ENCODE assay signal across 16 mouse cellular contexts in genomic region chr1:185185556-185185955, GRCm38 (mm10). TPM values are rescaled to one million over a fixed set of nuclear protein-coding genes. Genes with fewer than 3 reads are reported as not detected.
DNase-seq lines count a peak whose midpoint lies in the region; ATAC-seq and TF ChIP-seq lines count a peak whose summit lies in the region.
"Had no signal": no experiment of that assay in that cellular context is flagged by ENCODE, and none has a peak within 500 bp of the region (broad histone marks: within the 10 kb centered on the region; RNA-seq: fewer than 3 reads in every experiment).

No protein-coding gene starts in this region.

- H3K4me1 ChIP-seq in hindbrain, embryonic 13.5 days (replicated peaks): peaks cover 17% of the 10 kb centered on the region
- peaks cover 9% of the 10 kb centered on the region; the same call in 1 of the 2 replicates for H3K4me1 ChIP-seq in hindbrain, embryonic 14.5 days (replicated peaks; ENCODE audit: control insufficient read depth, insufficient read depth, low read length)
- no peaks in the 10 kb centered on the region for H3K4me1 ChIP-seq in forebrain, embryonic 16.5 days (replicated peaks; ENCODE audit: control insufficient read depth, insufficient read depth, low read length)
- H3K4me1 ChIP-seq in kidney, embryonic 14.5 days (ENCODE audit: control insufficient read depth, insufficient read depth, low read length): no peaks in the 10 kb centered on the region
- H3K4me1 ChIP-seq: limb, embryonic 15.5 days had no signal

- 0 out of 2 replicates have a peak, but pooled peaks have one; percentile 53 for ATAC-seq in hindbrain, embryonic 13.5 days (ENCODE audit: low FRiP score)
- no peak for ATAC-seq in hindbrain, embryonic 14.5 days (ENCODE audit: low FRiP score)
- peak; percentile 58 for ATAC-seq in forebrain, embryonic 16.5 days
- no peak for ATAC-seq in kidney, embryonic 14.5 days (ENCODE audit: low FRiP score, low TSS enrichment)
- ATAC-seq: inflammation-experienced regulatory T-cells, adult 6 months had no signal

- intact Hi-C loops in left cerebral cortex, adult 2 months (cut with DNase I): no loop called here

- no peak for DNase-seq in hindbrain, embryonic 14.5 days (ENCODE audit: low spot score)
- peak; percentile 44 to 70 for DNase-seq in left cerebral cortex, adult 2 months (ENCODE audit: extremely low spot score in 1 of 2, low spot score in 2 of 2)
- peak; percentile 76 to 84 for DNase-seq in right cerebral cortex, postnatal 10 days (ENCODE audit: low spot score in 2 of 2)
- DNase-seq in spleen, adult 18-20 months: no peak
- DNase-seq in kidney, postnatal 10 days: no peak
- DNase-seq: cerebellum, adult 9-10 months; kidney, postnatal 25 days had no signal

- H3K4me2 ChIP-seq in hindbrain, embryonic 13.5 days: no peak overlapping the region
- H3K4me2 ChIP-seq in hindbrain, embryonic 14.5 days (replicated peaks): no peak overlapping the region
- H3K4me2 ChIP-seq in forebrain, embryonic 16.5 days (ENCODE audit: low read length): no peak overlapping the region
- H3K4me2 ChIP-seq in kidney, embryonic 14.5 days (replicated peaks; ENCODE audit: low read depth, low read length): no peak overlapping the region
- H3K4me2 ChIP-seq: embryonic facial prominence, embryonic 12.5 days; heart, embryonic 11.5 days; limb, embryonic 15.5 days; midbrain, embryonic 12.5 days; neural tube, embryonic 15.5 days had no signal

- H3K36me3 ChIP-seq in hindbrain, embryonic 13.5 days: no peaks in the 10 kb centered on the region
- no peaks in the 10 kb centered on the region for H3K36me3 ChIP-seq in hindbrain, embryonic 14.5 days (replicated peaks; ENCODE audit: control insufficient read depth, insufficient read depth)
- H3K36me3 ChIP-seq in forebrain, embryonic 16.5 days (ENCODE audit: control insufficient read depth, insufficient read depth): no peaks in the 10 kb centered on the region
- H3K36me3 ChIP-seq in kidney, embryonic 14.5 days (ENCODE audit: control insufficient read depth, insufficient read depth, low read length): no peaks in the 10 kb centered on the region
- H3K36me3 ChIP-seq: embryonic facial prominence, embryonic 12.5 days; limb, embryonic 15.5 days; midbrain, embryonic 12.5 days; neural tube, embryonic 15.5 days had no signal

- no peaks in the 10 kb centered on the region for H3K27me3 ChIP-seq in hindbrain, embryonic 13.5 days
- H3K27me3 ChIP-seq in hindbrain, embryonic 14.5 days (ENCODE audit: control insufficient read depth, insufficient read depth, low read length): no peaks in the 10 kb centered on the region
- H3K27me3 ChIP-seq in forebrain, embryonic 16.5 days (replicated peaks; ENCODE audit: control insufficient read depth, insufficient read depth, low read length): no peaks in the 10 kb centered on the region
- no peaks in the 10 kb centered on the region for H3K27me3 ChIP-seq in kidney, embryonic 14.5 days (ENCODE audit: control insufficient read depth, insufficient read depth, low read length)
- H3K27me3 ChIP-seq: embryonic facial prominence, embryonic 12.5 days; limb, embryonic 15.5 days; neural tube, embryonic 15.5 days had no signal

- no peak overlapping the region for H3K4me3 ChIP-seq in hindbrain, embryonic 13.5 days
- H3K4me3 ChIP-seq in hindbrain, embryonic 14.5 days (replicated peaks; ENCODE audit: low read length): no peak overlapping the region
- no peak overlapping the region for H3K4me3 ChIP-seq in forebrain, embryonic 16.5 days (replicated peaks; ENCODE audit: low read length)
- no peak overlapping the region for H3K4me3 ChIP-seq in left cerebral cortex, adult 2 months
- H3K4me3 ChIP-seq in kidney, embryonic 14.5 days (ENCODE audit: low read length): no peak overlapping the region
- H3K4me3 ChIP-seq: embryonic facial prominence, embryonic 12.5 days; limb, embryonic 15.5 days; midbrain, embryonic 12.5 days; neural tube, embryonic 15.5 days had no signal

- WGBS in hindbrain, embryonic 13.5 days: 37% methylated on average over 9 of the region's 9 CpGs
- WGBS in hindbrain, embryonic 14.5 days: 33% methylated on average over 9 of the region's 9 CpGs
- 50% methylated on average over 9 of the region's 9 CpGs for WGBS in forebrain, embryonic 16.5 days
- WGBS in kidney, embryonic 14.5 days: 53% methylated on average over 9 of the region's 9 CpGs

- H3K9me3 ChIP-seq in hindbrain, embryonic 13.5 days: no peaks in the 10 kb centered on the region
- H3K9me3 ChIP-seq in hindbrain, embryonic 14.5 days (ENCODE audit: control insufficient read depth, low read length): no peaks in the 10 kb centered on the region
- H3K9me3 ChIP-seq in forebrain, embryonic 16.5 days (ENCODE audit: control insufficient read depth, low read length): no peaks in the 10 kb centered on the region
- no peaks in the 10 kb centered on the region for H3K9me3 ChIP-seq in kidney, embryonic 14.5 days (ENCODE audit: control insufficient read depth, low read length)
- H3K9me3 ChIP-seq: embryonic facial prominence, embryonic 12.5 days; limb, embryonic 15.5 days; midbrain, embryonic 12.5 days; neural tube, embryonic 15.5 days had no signal

- H3K9ac ChIP-seq in hindbrain, embryonic 13.5 days: no peak overlapping the region
- H3K9ac ChIP-seq in hindbrain, embryonic 14.5 days: no peak overlapping the region
- H3K9ac ChIP-seq in forebrain, embryonic 16.5 days (replicated peaks; ENCODE audit: low read depth, low read length): no peak overlapping the region
- H3K9ac ChIP-seq in kidney, embryonic 14.5 days (ENCODE audit: low read depth, low read length): no peak overlapping the region
- H3K9ac ChIP-seq: embryonic facial prominence, embryonic 12.5 days; limb, embryonic 15.5 days; neural tube, embryonic 15.5 days had no signal

- H3K27ac ChIP-seq in hindbrain, embryonic 13.5 days: no peak overlapping the region
- H3K27ac ChIP-seq in hindbrain, embryonic 14.5 days: no peak overlapping the region
- no peak overlapping the region for H3K27ac ChIP-seq in forebrain, embryonic 16.5 days (ENCODE audit: low read length)
- peak overlapping the region; percentile 73 for H3K27ac ChIP-seq in left cerebral cortex, adult 2 months
- no peak overlapping the region for H3K27ac ChIP-seq in kidney, embryonic 14.5 days (ENCODE audit: low read depth, low read length)
- H3K27ac ChIP-seq: embryonic facial prominence, embryonic 12.5 days; limb, embryonic 15.5 days; midbrain, embryonic 12.5 days; neural tube, embryonic 15.5 days had no signal

- TF ChIP-seq CTCF in left cerebral cortex, adult 2 months (IDR thresholded peaks at IDR 0.05): no peak

RNA-seq across cellular contexts. Expression of gene Rab3gap2, which starts 18.4 kb away (rescaled TPM):
- polyA plus RNA-seq in hindbrain, embryonic 13.5 days (2015; fragmentation: Nextera tagmentation; extraction: Ambion mirVana): 25.4 and 25.6 TPM in 2 replicates
- 26.8 and 28.8 TPM in 2 replicates for polyA plus RNA-seq in hindbrain, embryonic 14.5 days (2014; fragmentation: Nextera tagmentation; extraction: Ambion mirVana)
- polyA plus RNA-seq in forebrain, embryonic 16.5 days (2015; fragmentation: Nextera tagmentation; extraction: Ambion mirVana): 29.0 and 30.2 TPM in 2 replicates
- total RNA-seq in left cerebral cortex, adult 2 months (2021): 10 to 100 TPM; 75.3 to 84.1 TPM
- 13.0 and 21.9 TPM in 2 replicates for polyA plus RNA-seq in kidney, embryonic 14.5 days (2014; fragmentation: Nextera tagmentation; extraction: Ambion mirVana)

Comparison
In these comparisons a context has a peak if more than half of its experiments do, and no peak if none do; other contexts are left out.
1. ATAC-seq: peak in hindbrain, embryonic 13.5 days (single experiment) and forebrain, embryonic 16.5 days (single experiment); none in hindbrain, embryonic 14.5 days (single experiment) and kidney, embryonic 14.5 days (single experiment).
2. DNase-seq: peak in left cerebral cortex, adult 2 months (2 of 2) and right cerebral cortex, postnatal 10 days (2 of 2); none in hindbrain, embryonic 14.5 days (single experiment), spleen, adult 18-20 months (0 of 2) and kidney, postnatal 10 days (single experiment).